Mouse (Mus musculus): ENCODE data around the gene Tm4sf20.

DNA sequence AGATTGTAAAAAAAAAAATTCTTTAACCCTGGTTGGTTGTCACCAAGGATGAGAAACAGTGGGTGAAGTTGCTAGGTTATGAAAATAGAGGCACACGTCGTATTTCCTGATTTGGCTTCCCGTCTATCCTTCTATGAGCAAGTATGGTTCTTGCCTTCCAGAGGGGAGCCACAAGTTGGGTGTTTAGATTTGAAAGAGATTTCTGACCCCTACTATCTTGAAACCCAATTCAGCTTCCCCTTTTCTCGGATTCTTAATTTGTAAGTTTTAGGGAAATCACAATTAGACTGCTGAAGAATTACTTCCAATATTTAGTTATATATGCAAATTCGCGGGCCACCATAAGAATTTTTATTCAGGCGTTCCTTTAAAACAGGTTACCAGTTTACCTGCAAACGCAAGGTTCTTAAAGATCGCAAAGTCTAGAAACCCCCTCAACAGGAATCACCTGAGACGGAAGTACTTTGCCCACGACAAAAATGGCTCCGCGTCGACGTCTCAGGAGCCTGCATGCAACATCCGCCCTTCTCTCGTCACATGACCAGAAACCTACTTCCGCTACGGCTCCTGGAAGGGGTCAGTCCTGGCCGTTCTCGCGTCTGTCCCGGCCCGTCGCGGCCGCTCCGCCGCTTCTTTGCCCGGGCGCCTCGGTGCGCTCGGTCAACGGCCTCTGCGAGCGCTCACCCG is 43.8 kb downstream of the Tm4sf20 start, which contains the start of gene Mff:
- peak; percentile 21; the same call in 1 of the 2 replicates for TF ChIP-seq CTCF (IDR thresholded peaks at IDR 0.05; ENCODE audit: control insufficient read depth, insufficient read depth, insufficient replicate concordance, low read depth, low read length)
- peak; percentile 94 for TF ChIP-seq POLR2A (IDR thresholded peaks at IDR 0.05; ENCODE audit: control insufficient read depth, low read depth, low read length)

Measured in testis, adult 2 months (tissue).